Mouse (Mus musculus) embryonic stem cell, embryonic (primary cell): ENCODE results near the gene Blcap.

Experiments used
- CTCF ChIA-PET, 4 experiments: fragments of 300-600 bp in 2 of 4; fragments of 350-600 bp in 2 of 4; sonication (Branson Sonifier 250); formaldehyde crosslinking; loops; one replicate each; lab custom pipeline; 2022; ENCODE audit warnings: inconsistent platforms in 2 of 4; lab: Charles Lee
- POLR2A ChIA-PET, 4 experiments: fragments of 300-600 bp in 2 of 4; fragments of 350-600 bp in 2 of 4; sonication (Branson Sonifier 250); formaldehyde crosslinking; loops; one replicate each; lab custom pipeline; 2022; ENCODE audit warnings: antibody characterized with exemption in 4 of 4, inconsistent platforms in 1 of 4; lab: Charles Lee

The Blcap gene

DNA sequence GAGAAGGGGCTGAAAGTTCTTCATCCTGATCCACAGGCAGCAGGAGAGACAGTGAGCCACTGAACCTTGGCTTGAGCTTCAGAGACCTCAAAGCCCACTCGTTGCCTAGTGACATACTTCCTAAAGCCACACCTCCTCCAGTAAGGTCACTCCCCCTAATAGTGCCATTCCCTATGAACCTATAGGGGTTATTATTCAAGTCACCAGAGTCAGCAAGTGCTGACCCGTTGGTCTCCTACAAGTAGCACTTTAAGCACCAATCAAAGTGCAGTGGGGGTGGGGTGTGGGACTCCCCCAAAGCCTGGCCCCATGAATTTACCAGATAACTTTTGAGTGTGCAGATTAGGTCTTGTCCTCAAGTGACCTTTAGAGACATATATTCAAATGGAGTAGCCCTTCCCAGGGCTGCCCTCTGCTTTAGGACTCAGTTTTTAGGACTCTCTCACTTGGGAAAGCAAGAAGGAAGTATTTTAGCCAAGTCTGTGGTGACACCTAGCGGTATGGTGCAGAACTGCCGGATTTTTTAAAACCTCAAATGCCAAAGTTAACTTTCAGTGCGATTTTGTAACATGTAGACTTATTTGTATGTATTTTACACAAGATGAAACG is at the start of gene Blcap:
TSS of gene Blcap (minus strand) at position 51 of the 609 bp plus-strand sequence.
- CTCF ChIA-PET = interaction anchor here in 3 of 4 experiments (0.6 to 3.0 kb wide), 5 partner anchors 91 to 299 kb away, joined by 4 to 18 read pairs (median 4); no protein-coding TSS in a partner anchor

DNA sequence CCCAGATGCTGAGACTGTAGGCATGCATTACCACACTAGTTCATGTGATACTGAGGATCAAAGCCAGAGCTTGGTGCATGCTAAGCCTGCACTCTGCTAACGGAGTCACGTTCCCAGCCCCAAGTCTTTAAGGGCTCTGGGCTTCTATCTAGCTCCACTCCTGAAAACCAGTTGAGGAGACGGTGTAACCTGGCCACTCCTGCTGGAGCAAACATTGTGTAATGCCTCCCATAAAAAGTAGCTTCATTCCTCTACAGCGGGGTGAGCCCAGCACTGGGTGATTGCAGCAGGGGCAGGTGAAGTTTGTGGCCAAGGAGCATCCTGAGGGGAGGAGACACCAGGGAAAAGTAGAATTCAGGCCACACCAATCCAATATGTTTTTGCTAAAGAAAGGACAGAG is 47.3 kb upstream of the Blcap start:
- POLR2A ChIA-PET = interaction anchor here in 2 of 4 experiments (0.6 kb wide), 2 partner anchors 23 to 237 kb away, joined by 3 read pairs; no protein-coding TSS in a partner anchor
- CTCF ChIA-PET = no interaction called here

More for the DNA sequence above, at the start of gene Blcap:
- POLR2A ChIA-PET = interaction anchor here in 2 of 4 experiments (1.0 to 2.6 kb wide), 3 partner anchors 10 to 230 kb away, joined by 3 to 7 read pairs (median 3); no protein-coding TSS in a partner anchor

DNA sequence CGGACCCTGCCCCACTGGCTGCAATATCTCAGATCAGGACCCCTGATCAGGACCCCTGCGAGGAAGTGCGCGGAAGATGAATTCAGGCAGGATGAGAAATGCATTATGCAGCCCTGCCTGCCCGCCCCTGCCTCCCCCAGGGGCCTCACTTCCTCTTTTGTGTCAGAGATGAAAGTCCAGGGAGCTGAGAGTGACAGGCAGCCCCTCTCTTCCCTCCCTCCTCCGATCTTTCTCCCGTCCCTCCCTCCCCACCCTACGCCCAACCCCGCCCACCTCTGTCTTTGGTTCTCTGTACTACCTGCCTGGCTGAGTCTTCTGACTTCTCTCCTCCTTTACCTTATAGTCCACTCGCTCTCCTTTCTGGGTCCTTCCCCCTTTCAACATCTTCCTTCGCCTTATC is 42.9 kb upstream of the Blcap start:
- ChIA-PET CTCF (interaction anchor here in 1 of 4 experiments (0.9 kb wide), 1 partner anchor 9 kb away, joined by 3 read pairs; no protein-coding TSS in a partner anchor), POLR2A (no interaction called here)

DNA sequence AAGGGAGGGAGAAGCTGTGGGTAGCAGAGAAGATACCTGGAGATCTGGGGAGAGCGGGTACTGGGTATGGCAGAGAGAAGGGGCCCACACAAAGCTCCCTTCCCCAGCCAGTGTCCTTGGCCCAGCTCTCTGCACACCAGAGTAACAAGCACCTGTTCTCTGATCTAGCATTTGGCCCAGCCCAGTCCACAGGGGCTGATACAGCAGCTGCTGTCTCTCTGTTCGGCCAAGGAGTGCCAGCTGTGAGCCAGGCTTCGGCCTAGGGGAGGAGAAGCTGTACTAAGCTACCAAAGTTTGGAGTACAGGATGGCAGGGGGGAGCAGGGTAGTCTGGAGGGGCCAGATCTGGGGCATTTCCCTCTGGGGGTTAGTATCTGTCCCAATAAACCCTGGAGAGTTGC is 40.7 kb upstream of the Blcap start:
- ChIA-PET CTCF (interaction anchor here in 2 of 4 experiments (0.6 to 0.7 kb wide), 2 partner anchors 14 to 599 kb away, joined by 3 to 4 read pairs; no protein-coding TSS in a partner anchor), POLR2A (interaction anchor here in 2 of 4 experiments (1.0 kb wide), 2 partner anchors 16 to 302 kb away, joined by 3 to 5 read pairs; no protein-coding TSS in a partner anchor)

DNA sequence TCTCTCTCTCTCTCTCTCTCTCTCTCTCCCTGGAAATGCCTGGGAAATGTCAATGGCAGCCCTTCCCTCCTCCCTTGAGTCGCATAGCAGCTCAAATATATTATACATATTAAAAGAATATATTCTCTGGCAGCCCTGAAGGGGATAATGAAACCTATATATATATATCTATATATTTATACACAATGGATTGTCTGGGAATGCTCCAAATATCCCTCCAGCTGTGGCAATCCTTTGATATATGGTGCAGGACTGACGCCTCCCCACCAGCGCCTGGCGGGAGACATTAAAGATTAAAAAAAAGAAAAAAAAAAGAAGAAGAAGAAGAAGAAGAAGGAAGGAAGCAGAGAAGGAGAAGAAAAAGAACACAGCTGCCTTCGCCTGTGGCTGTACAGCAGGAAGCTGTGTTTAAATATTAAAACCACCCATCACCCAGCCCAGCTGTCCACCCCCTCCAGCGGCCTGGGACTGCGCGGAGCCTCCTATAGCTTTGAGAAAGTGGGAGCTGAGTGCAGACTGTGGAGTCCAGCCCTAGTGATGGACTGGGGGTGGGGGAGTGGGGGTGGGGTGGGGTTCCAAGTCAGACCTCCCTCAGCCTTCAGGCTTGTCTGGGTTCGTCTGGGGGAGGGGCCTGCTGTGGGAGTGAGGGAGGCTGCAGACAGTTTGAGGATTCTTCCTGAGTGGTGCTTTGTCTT is 36.6 kb upstream of the Blcap start:
- ChIA-PET CTCF (interaction anchor here (0.5 to 1.5 kb wide), 17 partner anchors 21 to 733 kb away, joined by 3 to 7 read pairs (median 3); no protein-coding TSS in a partner anchor), POLR2A (interaction anchor here (0.6 to 1.0 kb wide), 7 partner anchors 11 to 336 kb away, joined by 3 to 8 read pairs (median 3); no protein-coding TSS in a partner anchor)

DNA sequence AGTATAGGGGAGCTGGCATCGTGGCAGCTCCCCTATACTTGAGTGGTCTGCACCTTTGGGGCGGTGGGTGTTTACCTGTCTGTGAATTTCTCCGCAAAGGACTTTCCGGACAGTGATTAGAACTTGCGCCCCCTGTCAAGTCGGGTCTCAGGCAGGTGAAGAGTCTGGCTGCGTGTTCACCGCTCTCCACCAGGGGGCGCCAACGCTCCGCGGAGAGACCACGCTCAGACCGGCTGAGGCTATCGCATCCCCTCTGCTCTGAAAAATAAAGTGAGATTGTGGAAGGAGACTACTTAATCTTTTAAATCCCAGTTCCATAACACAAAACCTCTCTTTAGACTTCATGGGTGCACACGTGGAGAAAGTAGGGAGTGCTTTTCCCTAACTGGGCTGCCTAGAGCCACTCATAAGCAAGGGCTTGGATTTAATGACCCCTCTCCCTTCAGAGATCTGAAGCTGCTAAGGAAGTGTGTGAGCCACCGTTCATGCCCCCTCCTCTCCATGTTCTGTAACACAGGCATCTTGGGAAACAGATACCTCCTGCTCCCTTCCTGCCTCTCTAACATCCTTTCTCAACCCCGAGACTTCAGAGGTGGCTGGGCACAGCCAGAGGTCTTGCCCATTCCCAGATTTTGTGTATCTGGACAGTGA is 34.1 kb upstream of the Blcap start:
- ChIA-PET POLR2A (interaction anchor here in 1 of 4 experiments (1.0 kb wide), 1 partner anchor 11 kb away, joined by 5 read pairs; no protein-coding TSS in a partner anchor), CTCF (interaction anchor here in 3 of 4 experiments (0.6 to 1.1 kb wide), 5 partner anchors 9 to 868 kb away, joined by 3 to 4 read pairs (median 3); no protein-coding TSS in a partner anchor)

DNA sequence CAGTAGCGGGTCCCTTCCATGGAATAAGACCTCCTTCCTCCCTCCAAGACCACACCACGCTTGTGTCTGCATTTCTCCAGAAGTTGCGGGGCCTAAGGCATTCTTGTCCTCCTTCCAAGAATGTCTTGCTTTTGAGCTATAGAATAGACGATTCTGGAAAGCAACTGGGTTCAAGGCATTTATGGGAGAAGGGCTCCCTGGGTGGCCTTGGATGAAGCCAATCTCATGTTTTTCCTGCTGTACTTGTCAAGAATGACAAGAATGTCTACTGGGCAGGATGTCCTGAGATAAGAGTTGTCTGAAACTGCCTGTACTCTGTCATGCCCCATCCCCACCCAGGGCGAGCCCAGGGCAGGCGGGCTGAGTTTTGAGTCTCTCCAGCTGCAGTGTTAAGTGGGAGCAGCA is 30.4 kb upstream of the Blcap start:
- CTCF ChIA-PET = interaction anchor here in 1 of 4 experiments (0.6 kb wide), 1 partner anchor 260 kb away, joined by 3 read pairs; no protein-coding TSS in a partner anchor

DNA sequence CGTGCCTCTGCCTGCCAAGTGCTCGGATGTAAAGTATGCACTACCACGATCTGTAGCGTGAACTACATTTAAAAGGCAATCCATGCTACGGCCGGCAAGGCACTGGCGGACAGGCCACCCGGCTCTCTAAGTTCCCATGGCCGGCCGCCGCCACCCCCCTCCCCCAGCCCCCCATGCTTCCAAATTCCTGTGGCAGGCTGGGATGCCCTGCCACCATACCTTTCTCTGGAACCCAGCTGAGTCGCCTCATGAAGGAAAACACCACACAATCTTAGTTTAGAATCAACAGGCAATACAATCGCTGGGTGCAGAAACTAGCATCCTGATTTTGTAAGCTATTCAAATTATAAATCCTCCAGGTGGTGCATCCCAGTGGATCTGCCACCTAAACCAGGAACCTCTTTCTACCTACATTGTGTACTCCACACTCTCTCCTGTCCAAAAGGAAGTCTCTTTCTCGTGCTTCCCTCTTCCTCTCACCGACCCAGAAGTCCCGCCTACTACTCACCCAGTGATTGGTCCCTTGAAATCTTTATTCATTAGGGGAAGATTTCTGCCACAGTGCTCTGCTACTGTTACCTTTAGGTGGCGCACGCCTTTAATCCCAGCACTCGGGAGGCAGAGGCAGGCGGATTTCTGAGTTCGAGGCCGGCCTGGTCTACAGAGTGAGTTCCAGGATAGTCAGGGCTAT is 25.9 kb upstream of the Blcap start:
- CTCF ChIA-PET = interaction anchor here (0.6 to 1.3 kb wide), 16 partner anchors 13 to 816 kb away, joined by 3 to 7 read pairs (median 5); no protein-coding TSS in a partner anchor
- POLR2A ChIA-PET = interaction anchor here (0.6 to 2.8 kb wide), 40 partner anchors 10 to 1984 kb away, joined by 3 to 26 read pairs (median 4); partner anchors contain the start of genes Ctnnbl1 (in 1 of the 4) and Rbl1 (in 1 of the 4)

More for the DNA sequence above, 30.4 kb upstream of the Blcap start:
- POLR2A ChIA-PET = interaction anchor here in 1 of 4 experiments (0.7 kb wide), 1 partner anchor 267 kb away, joined by 4 read pairs; no protein-coding TSS in a partner anchor

DNA sequence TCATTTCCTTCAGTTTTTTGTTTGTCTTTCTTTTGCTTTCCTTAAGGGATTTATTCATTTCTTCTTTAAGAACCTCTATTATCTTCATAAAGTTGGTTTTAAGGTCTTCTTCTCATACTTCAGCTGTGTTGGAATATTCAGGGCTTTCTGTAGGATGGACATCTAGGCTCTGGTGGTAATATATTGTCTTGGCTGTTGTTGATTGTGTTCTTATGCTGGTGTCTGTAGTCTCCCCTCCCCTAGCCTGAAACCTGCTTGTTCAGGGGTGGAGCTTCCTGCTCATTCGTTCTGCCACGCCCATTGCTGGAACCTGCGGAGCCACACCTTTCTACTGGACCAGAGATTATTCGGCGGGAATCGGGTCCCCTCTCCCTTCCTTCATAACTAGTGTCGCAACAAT is 14.3 kb upstream of the Blcap start:
- ChIA-PET POLR2A (interaction anchor here in 1 of 4 experiments (0.7 to 1.9 kb wide), 2 partner anchors 11 to 17 kb away, joined by 4 to 5 read pairs; no protein-coding TSS in a partner anchor), CTCF (interaction anchor here in 1 of 4 experiments (0.6 kb wide), 1 partner anchor 117 kb away, joined by 3 read pairs; no protein-coding TSS in a partner anchor)

DNA sequence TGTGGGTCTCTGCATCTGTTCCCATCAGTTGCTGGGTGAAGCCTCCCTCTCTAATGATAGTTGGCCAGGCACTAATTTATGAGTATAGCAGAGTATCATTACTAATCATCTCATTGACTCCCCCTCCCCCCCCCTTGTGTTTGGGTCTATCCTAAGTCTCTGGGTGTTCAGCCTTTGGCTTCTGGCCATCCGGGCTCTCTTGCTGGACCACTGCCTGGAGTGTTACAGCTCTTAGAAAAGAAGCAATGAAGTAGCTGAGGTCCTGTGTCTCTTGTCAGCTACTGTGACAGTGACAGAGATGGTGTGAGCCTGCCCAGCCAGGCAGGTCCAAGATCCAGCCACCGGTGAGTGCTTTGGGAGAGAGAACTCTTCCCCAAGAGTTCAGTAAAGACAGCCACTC is 1.7 kb upstream of the Blcap start:
- CTCF ChIA-PET = interaction anchor here in 3 of 4 experiments (0.5 to 1.2 kb wide), 5 partner anchors 37 to 1218 kb away, joined by 3 to 8 read pairs (median 4); no protein-coding TSS in a partner anchor
- POLR2A ChIA-PET = interaction anchor here in 3 of 4 experiments (0.6 to 1.4 kb wide), 6 partner anchors 9 to 617 kb away, joined by 3 to 6 read pairs (median 3); no protein-coding TSS in a partner anchor

DNA sequence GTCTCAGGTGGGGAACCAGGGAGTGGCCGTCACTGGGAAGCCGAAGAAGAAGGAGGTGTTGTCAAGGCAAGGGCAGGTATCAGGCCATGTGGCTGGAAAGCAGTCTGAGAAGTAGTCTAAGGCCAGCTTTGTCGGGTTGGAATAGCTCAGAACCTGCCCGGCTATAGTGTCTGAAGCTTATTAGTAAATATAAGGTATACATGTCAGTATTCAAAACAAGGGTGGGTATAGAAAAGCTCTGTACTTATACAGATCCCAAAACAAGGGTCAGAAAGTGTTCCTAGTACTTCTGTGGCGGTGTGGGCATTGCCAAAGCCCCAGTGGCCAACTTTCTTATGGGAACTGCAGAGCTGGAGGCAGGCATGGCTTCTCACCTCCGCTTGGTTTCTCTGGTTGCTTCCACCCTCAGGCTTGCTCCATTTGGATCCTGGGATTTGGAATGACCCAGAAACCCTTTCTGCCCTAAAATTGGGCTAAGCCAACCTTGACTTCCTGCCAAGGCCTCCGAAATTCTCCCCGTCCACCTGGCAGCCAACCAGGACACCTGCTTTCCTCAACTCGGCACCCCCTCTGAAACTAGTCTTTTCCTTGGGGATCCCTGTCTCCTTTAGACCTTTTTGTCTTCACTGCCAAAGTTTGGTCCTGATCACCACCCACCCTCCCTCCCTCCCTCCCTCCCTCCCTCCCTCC is 1.1 kb downstream of the Blcap start:
- ChIA-PET POLR2A (interaction anchor here in 3 of 4 experiments (0.6 to 5.0 kb wide), 21 partner anchors 26 to 530 kb away, joined by 3 to 57 read pairs (median 6); partner anchors contain the start of genes Rbl1 (in 2 of the 3) and Mroh8 (in 1 of the 3)), CTCF (interaction anchor here (0.5 to 4.7 kb wide), 15 partner anchors 14 to 783 kb away, joined by 3 to 44 read pairs (median 5); no protein-coding TSS in a partner anchor)

DNA sequence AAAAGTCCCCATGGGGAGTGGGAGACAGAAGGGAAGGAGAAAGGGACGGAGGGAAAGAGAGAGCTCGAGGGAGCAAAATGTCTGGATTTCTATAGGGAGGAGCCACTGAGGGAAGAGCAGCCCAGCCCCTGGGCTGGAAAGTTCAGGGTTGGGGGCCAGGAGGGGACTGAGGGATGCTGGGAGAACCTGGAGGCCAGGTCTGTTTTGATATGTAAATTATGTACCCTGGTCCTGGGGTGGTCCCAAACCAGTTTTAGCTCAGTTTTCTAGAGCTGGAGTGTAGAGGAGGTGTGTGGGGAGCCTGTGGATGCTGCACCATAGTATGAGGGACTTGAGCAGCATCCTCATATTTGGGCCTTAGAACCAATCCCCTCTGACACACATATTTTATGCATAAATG is 2.2 kb downstream of the Blcap start:
- CTCF ChIA-PET = interaction anchor here (0.6 to 4.7 kb wide), 20 partner anchors 13 to 584 kb away, joined by 3 to 44 read pairs (median 4); no protein-coding TSS in a partner anchor
- POLR2A ChIA-PET = interaction anchor here in 3 of 4 experiments (0.6 to 5.0 kb wide), 39 partner anchors 9 to 511 kb away, joined by 3 to 57 read pairs (median 4); partner anchors contain the start of genes Rbl1 (in 2 of the 3), Mroh8 (in 1 of the 3), Samhd1 (in 1 of the 3) and Src (in 1 of the 3)

DNA sequence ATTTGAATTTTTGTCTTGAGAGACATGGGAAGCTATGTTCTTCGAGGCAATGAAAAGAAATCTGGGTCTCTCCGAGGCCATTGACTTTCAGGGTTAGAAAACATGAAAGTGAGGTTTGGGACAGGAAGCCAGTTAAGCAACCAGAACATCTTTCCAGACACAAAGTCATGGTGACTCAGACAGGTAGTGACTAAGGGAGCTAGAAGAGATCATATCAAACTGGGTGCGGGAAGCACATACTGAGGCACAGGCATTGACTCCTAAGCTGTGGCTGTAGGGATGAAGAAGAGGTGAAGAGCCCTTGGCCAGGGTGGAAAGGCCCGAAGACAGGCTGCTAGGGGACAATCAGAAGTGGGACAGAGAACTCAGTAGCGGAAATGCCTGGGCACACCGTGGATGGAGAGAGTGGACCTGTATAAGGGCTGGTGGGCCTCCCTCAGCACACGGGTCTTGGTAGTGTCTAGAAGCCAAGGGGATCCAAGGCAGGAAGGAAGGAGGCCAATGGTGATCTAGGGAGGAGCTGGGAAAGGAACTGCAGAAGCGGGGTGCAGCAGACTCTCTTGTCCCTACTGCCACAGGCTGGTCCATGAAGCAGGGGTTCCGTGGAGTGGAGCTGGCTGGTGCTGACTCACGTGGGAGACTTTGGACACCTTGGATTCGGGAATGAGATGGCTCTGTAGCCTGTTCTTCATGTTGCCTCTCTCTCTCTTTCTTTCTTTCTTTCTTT is 3.7 kb downstream of the Blcap start:
- POLR2A ChIA-PET = interaction anchor here (0.5 to 5.0 kb wide), 89 partner anchors 9 to 1012 kb away, joined by 3 to 57 read pairs (median 4); partner anchors contain the start of genes Mroh8 (in 2 of the 4), Rbl1 (in 2 of the 4), Src (in 2 of the 4) and Ghrh (in 1 of the 4)
- CTCF ChIA-PET = interaction anchor here (0.6 to 4.7 kb wide), 21 partner anchors 12 to 673 kb away, joined by 3 to 44 read pairs (median 5); partner anchors contain the start of gene Rbl1 (in 1 of the 4)

DNA sequence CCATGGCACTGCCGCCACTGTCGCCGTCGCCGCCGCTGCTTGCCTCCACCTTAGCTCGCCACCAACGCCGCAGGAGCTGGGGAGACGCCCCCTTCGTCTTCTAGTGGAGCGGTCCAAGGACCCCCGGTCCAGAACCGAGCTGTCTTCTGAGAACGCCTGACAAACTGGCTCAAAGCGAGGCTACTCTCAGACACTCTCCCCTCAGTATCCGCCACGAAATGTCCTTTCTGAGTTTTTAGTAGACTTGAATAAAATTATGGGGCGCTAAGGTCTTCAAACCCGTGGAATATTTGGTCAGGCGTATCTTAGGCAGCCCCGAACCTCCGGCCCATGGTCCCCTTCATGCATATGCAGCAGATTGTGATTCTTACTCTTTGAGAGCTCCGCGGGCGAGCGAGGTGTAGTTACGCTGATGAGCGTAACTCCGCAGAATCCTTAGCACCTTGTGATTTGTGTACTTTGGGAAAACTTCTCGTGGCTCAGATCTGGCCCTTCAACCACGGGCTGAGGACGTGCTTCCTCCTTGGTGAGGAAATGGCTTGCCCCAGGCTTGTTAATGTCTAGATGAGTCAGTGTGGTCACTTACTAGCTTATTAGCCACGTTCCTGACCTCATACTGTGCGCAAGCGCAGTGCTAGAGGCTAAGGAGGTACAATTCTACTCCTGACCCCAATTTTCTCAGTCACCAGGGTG is 4.7 kb downstream of the Blcap start:
- CTCF ChIA-PET = interaction anchor here (0.5 to 4.7 kb wide), 20 partner anchors 11 to 756 kb away, joined by 3 to 44 read pairs (median 4); partner anchors contain the start of gene Rbl1 (in 1 of the 4)
- POLR2A ChIA-PET = interaction anchor here (0.5 to 5.0 kb wide), 120 partner anchors 8 to 1370 kb away, joined by 3 to 57 read pairs (median 4); partner anchors contain the start of genes Rbl1 (in 2 of the 4), Ghrh (in 1 of the 4), Manbal (in 1 of the 4) and Mroh8 (in 1 of the 4)
